Mouse (Mus musculus): ENCODE measurements around the gene Rack1.

- TF ChIP-seq MYOG (IDR thresholded peaks at IDR 0.05; ENCODE audit: control insufficient read depth in 1 of 3, insufficient read depth in 1 of 3, insufficient read length in 2 of 3, low read depth in 2 of 3) (no peak), USF1 (IDR thresholded peaks at IDR 0.05; ENCODE audit: low read depth) (no peak), POLR2A (IDR thresholded peaks at IDR 0.05; ENCODE audit: insufficient read length, low read depth) (no peak), REST (IDR thresholded peaks at IDR 0.05; ENCODE audit: insufficient read depth, insufficient read length) (no peak), POLR2AphosphoS2 (IDR thresholded peaks at IDR 0.05; ENCODE audit: insufficient read length, low read depth) (no peak), MAX (IDR thresholded peaks at IDR 0.05; ENCODE audit: low read depth) (no peak), CEBPB (IDR thresholded peaks at IDR 0.05; ENCODE audit: insufficient read depth, poor library complexity, severe bottlenecking) (no peak), TCF3 (IDR thresholded peaks at IDR 0.05; ENCODE audit: insufficient read length, low read depth) (no peak), E2F4 (IDR thresholded peaks at IDR 0.05; ENCODE audit: insufficient read depth) (no peak), MYOD1 (IDR thresholded peaks at IDR 0.05; ENCODE audit: control insufficient read depth in 1 of 3, insufficient read length in 2 of 3, low read depth in 2 of 3) (no peak), SRF (IDR thresholded peaks at IDR 0.05; ENCODE audit: control insufficient read depth, insufficient read length, low read depth) (no peak), TCF12 (IDR thresholded peaks at IDR 0.05; ENCODE audit: insufficient read depth, poor library complexity, severe bottlenecking) (no peak)
Observed at GRCm38 (mm10) chr11:48764119-48764518, 36.0 kb upstream of the Rack1 start.

Data from myocyte (in vitro differentiated cells).